Mouse (Mus musculus): ENCODE results near the gene Lrrc66. TPM values are rescaled to one million over a fixed set of nuclear protein-coding genes. Genes with fewer than 3 reads are reported as not detected.

The Lrrc66 gene
- polyA plus RNA-seq (2015; fragmentation: Illumina TruSeq; extraction: RNeasy Lipid Tissue Mini Kit (QIAGEN cat#74804); ENCODE audit: insufficient read depth, low replicate concordance) = 0.10 TPM

DNA sequence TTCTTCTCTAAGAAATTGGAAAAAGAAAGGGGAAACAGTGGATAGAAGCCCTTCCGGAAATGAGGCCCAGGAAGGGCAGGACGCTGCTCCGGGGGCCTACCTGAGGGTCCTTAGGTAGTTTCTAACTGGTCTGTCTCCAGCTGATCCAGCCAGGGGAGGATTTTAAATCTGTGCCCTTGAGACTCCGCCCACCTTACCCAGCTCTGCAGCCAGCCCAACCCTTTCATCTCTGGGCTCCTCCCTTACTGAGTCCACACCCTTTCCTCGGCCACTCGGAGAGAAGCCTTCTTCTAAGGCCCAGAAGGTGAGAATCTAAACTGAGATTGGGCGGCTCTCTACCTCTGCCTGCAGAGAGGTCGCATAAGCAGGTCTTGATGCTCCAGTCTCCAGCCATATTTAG lies at the start of gene Lrrc66:
Gene Lrrc66 (minus strand): TSS at position 236 of the 400 bp plus-strand sequence.

DNA sequence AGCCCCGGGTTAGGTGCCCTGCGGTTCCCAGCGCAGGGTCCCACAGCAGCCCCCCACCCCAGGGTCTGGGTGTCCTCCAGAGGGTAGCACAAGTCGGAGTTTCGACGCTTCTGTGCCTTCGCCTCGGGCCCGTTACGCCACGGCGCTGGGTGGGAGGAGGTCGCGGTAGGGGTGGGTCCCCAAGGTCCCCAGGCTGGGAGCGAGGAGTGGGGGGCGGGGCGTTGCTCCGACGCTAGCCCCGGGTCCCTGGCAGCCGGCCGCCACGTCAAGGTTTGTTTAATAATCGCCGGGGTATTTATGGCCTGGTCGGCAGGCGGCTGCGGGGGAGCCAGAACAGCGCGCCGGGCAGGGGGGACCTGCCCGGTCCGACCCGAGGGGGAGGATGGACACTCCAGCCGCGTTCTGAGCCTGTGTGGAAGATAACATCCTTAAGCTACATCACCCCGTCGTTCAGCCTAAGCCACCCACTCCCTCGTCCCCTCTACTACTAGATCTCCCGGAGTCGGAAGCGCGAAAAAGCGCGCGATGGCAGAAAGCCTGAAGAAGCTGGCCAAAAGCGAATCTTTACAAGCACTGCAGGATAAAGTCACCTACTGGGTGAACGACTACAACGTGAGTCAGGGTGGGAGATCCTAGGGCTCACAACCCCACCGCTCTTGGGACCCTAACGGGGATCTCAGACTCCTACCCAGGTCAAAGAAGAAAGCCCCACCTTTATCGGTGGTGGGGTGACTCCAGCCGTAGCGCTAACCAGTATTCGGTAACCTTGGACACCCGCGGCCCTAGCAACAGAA lies 18.9 kb upstream of the Lrrc66 start, which contains the start of gene Spata18:
Gene Spata18 (plus strand): TSS at position 319 of the 794 bp plus-strand sequence.

DNA sequence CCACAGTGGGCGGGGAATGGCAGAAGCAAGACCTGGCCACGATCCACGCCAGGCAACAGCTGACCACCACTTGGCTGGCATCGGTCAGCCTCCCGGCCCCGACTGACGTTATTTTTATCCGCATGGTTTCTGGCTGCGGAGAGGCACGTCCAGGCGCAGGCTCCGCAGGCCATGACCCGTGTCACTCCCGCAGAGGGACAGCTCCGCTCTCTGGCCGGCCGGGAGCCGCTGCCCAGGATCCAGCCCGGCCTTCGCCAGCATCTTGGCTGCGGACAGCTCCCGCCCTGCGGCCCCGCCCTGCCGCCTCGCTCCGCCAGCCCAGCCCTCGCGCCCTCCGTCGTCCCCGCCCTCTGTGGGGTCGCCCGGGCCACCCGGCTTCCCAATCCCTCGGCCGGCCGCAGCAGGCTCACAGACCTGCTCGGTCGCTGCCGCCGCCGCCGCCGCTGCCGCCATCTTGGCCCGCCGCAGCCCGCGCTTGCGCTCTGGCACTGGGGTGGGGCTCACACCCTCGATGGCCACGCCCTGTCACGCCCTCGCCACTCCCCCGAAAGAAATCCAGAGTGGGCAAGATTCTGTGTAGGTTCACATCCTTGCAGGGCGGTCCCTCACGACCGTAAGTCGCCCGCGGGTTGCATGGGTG lies 15.1 kb upstream of the Lrrc66 start, which contains the start of gene Sgcb:
Gene Sgcb (minus strand): TSS at position 530 of the 640 bp plus-strand sequence.

Other genes with a start within 250 kb of the Lrrc66 start
- not detected for gene Cwh43, start 226.5 kb downstream of the Lrrc66 start, polyA plus RNA-seq (2015; fragmentation: Illumina TruSeq; extraction: RNeasy Lipid Tissue Mini Kit (QIAGEN cat#74804); ENCODE audit: insufficient read depth, low replicate concordance)
- 12.9 TPM for gene Dcun1d4, start 151.5 kb downstream of the Lrrc66 start, polyA plus RNA-seq (2015; fragmentation: Illumina TruSeq; extraction: RNeasy Lipid Tissue Mini Kit (QIAGEN cat#74804); ENCODE audit: insufficient read depth, low replicate concordance)
- 12.7 TPM for gene Sgcb, start 15.3 kb upstream of the Lrrc66 start, polyA plus RNA-seq (2015; fragmentation: Illumina TruSeq; extraction: RNeasy Lipid Tissue Mini Kit (QIAGEN cat#74804); ENCODE audit: insufficient read depth, low replicate concordance)
- not detected for gene Spata18, start 18.9 kb upstream of the Lrrc66 start, polyA plus RNA-seq (2015; fragmentation: Illumina TruSeq; extraction: RNeasy Lipid Tissue Mini Kit (QIAGEN cat#74804); ENCODE audit: insufficient read depth, low replicate concordance)

All from spleen, adult 10 weeks (tissue).